Mouse (Mus musculus): ENCODE results near the gene Bzw2.

DNA sequence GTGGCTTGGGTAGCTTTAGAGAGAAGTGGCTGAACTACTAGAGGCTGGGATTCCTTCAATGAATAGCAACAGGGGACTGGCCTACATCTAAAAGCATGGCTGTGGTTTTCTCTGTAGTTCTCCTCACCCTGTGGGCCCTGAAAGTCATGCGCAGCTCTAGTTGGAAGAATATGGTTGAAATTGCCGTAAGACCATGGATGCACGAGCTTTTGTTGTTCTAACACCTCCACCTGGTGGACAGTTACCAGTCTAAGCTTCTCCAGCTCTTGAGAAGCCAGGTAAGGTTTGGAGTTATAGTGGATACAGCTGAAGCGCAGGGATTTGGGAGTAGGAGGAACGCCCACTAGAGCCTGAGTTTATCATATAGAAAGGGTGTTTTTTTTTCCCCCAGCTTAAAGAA is 49.4 kb downstream of the Bzw2 start:
- TF ChIP-seq CTCF (IDR thresholded peaks at IDR 0.05; ENCODE audit: borderline replicate concordance, control insufficient read depth, extremely low read depth, insufficient read depth, low read length, poor library complexity): no peak
- TF ChIP-seq POLR2A (IDR thresholded peaks at IDR 0.05; ENCODE audit: control insufficient read depth, extremely low read depth, insufficient read depth, low read length, poor library complexity): no peak
